Mouse (Mus musculus) liver, embryonic 14.5 days (tissue): ENCODE measurements at regions not wholly inside any gene's neighbourhood (a gene's known extent, or its start where the extent isn't known, plus 50 kb on each side); places are given as distances from the start of the nearest gene placed in this dataset.

ENCODE experiments used
- ATAC-seq: fragments of 200-750 bp; cut with Nextera tagmentation; 2 replicates; pipeline ENCODE4 v1.8.0; 2017; ENCODE audit warnings: moderate number of reproducible peaks, mild to moderate bottlenecking, moderate library complexity; ENCODE audit not compliant: insufficient read depth
- DNase-seq, 3 experiments: peaks; one replicate each; pipeline ENCODE4 v3.0.0-alpha.2; 2012 to 2013; ENCODE audit warnings: low read depth in 3 of 3, low spot score in 3 of 3
- H3K27ac ChIP-seq: fragments of 300-500 bp; sonication (generic); 2 replicates; pipeline ENCODE4 v1.5.1; 2014; ENCODE audit warnings: moderate library complexity, mild to moderate bottlenecking, control low read depth, inconsistent platforms
- H3K27me3 ChIP-seq: fragments of 300-500 bp; sonication (generic); 2 replicates; pipeline ENCODE4 v1.6.1; 2014; ENCODE audit warnings: mild to moderate bottlenecking, low read length, moderate library complexity; ENCODE audit not compliant: control insufficient read depth, insufficient read depth
- H3K36me3 ChIP-seq: fragments of 300-500 bp; sonication (generic); replicated peaks from 2 replicates; pipeline ENCODE4 v1.6.1; 2014; ENCODE audit warnings: low read depth; ENCODE audit not compliant: control insufficient read depth, insufficient read depth
- H3K4me1 ChIP-seq, 2 experiments: fragments of 200-500 bp in 1 of 2; fragments of 300-500 bp in 1 of 2; sonication (generic) in 1 of 2; replicated peaks; 2 replicates each; pipeline ENCODE4 v1.6.1; 2012 to 2014; ENCODE audit warnings: antibody characterized with exemption in 1 of 2, inconsistent platforms in 1 of 2, low read length in 1 of 2; ENCODE audit not compliant: control insufficient read depth in 2 of 2, insufficient read depth in 2 of 2
- H3K4me2 ChIP-seq: fragments of 300-500 bp; sonication (generic); 2 replicates; pipeline ENCODE4 v1.6.1; 2014; ENCODE audit warnings: low read depth, mild to moderate bottlenecking, control low read depth, moderate library complexity
- H3K4me3 ChIP-seq, 2 experiments: fragments of 200-500 bp in 1 of 2; fragments of 300-500 bp in 1 of 2; sonication (generic) in 1 of 2; 2 replicates each; pipeline ENCODE4 v1.5.1; 2012 to 2014; ENCODE audit warnings: low read depth in 2 of 2, low read length in 2 of 2, mild to moderate bottlenecking in 2 of 2, control low read depth in 1 of 2, inconsistent platforms in 1 of 2, moderate library complexity in 1 of 2; ENCODE audit not compliant: insufficient read depth in 1 of 2
- H3K9ac ChIP-seq: fragments of 300-500 bp; sonication (generic); replicated peaks from 2 replicates; pipeline ENCODE4 v1.6.1; 2014; ENCODE audit warnings: mild to moderate bottlenecking, control low read depth, moderate library complexity
- H3K9me3 ChIP-seq: fragments of 300-500 bp; sonication (generic); 2 replicates; pipeline ENCODE4 v1.6.1; 2016; ENCODE audit warnings: low read length, mixed read lengths; ENCODE audit not compliant: control insufficient read depth
- CTCF ChIP-seq: IDR thresholded peaks from 2 replicates; pipeline ENCODE4 v1.5.1; 2016; ENCODE audit warnings: antibody characterized with exemption, low read depth, control low read depth
- EP300 ChIP-seq: IDR thresholded peaks from 2 replicates; pipeline ENCODE4 v1.6.1; 2016; ENCODE audit warnings: antibody characterized with exemption, low read depth
- WGBS: fragments of 180-500 bp; shearing (Covaris S2); extraction: QIAGEN DNeasy Blood & Tissue Kit; methylation state at CpG from one replicate; pipeline ENCODE4 v1.1.7; 2014; ENCODE audit not compliant: insufficient replicate concordance; 5-methylcytosine and 5-hydroxymethylcytosine counted together

GRCm38 (mm10) chrX:158984721-158985120, 225.4 kb upstream of the Rps6ka3 start:
- Histone ChIP-seq H3K27me3 (no peaks in the 10 kb centered on the region), H3K36me3 (no peaks in the 10 kb centered on the region), H3K4me2 (no peak overlapping the region), H3K27ac (no peak overlapping the region), H3K4me3 (no peak overlapping the region), H3K9me3 (no peaks in the 10 kb centered on the region), H3K4me1 (no peaks in the 10 kb centered on the region), H3K9ac (no peak overlapping the region)
- 76% methylated on average over 2 of the region's 2 CpGs for WGBS
- ATAC-seq (no peak), DNase-seq (no peak)
- no peak for TF ChIP-seq EP300
- TF ChIP-seq CTCF: no peak

DNA sequence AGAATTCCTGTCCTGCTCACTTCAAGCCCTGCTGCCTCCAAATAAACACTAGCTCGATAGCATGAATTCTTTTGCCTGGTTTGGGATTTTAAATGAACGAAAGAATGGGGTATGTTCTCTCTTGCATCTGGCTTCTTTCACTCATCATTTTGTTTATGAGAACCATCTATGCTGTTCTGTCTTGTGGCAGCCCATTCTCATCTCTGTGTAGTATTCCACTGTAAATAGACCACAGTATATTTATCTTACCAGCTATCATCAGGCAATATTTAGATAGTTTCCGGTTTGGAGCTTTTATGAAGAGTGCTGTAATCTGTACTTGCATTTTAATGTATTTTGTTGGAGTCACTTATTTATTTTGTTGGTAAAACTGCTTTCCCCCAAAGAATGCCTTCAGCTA, 222.4 kb upstream of the Rps6ka3 start:
- no peak for DNase-seq
- 48% methylated on average over 3 of the region's 3 CpGs for WGBS
- no peak overlapping the region for H3K27ac ChIP-seq
- H3K27me3 ChIP-seq: no peaks in the 10 kb centered on the region
- no peaks in the 10 kb centered on the region for H3K4me1 ChIP-seq
- no peaks in the 10 kb centered on the region for H3K36me3 ChIP-seq
- no peak overlapping the region for H3K4me2 ChIP-seq
- H3K9me3 ChIP-seq: no peaks in the 10 kb centered on the region
- TF ChIP-seq EP300 (no peak), CTCF (no peak)
- no peak for ATAC-seq
- H3K4me3 ChIP-seq: no peak overlapping the region
- no peak overlapping the region for H3K9ac ChIP-seq

- ATAC-seq (no peak), DNase-seq (no peak)
- no peak for TF ChIP-seq CTCF
- no peak for TF ChIP-seq EP300
- WGBS: 58% methylated on average over 1 of the region's 1 CpGs
- no peaks in the 10 kb centered on the region for H3K27me3 ChIP-seq
- no peak overlapping the region for H3K27ac ChIP-seq
- no peaks in the 10 kb centered on the region for H3K36me3 ChIP-seq
- no peak overlapping the region for H3K9ac ChIP-seq
- no peaks in the 10 kb centered on the region for H3K9me3 ChIP-seq
- H3K4me2 ChIP-seq: no peak overlapping the region
- no peaks in the 10 kb centered on the region for H3K4me1 ChIP-seq
- no peak overlapping the region for H3K4me3 ChIP-seq
Observed at GRCm38 (mm10) chrX:159018955-159019354, 191.2 kb upstream of the Rps6ka3 start.

DNA sequence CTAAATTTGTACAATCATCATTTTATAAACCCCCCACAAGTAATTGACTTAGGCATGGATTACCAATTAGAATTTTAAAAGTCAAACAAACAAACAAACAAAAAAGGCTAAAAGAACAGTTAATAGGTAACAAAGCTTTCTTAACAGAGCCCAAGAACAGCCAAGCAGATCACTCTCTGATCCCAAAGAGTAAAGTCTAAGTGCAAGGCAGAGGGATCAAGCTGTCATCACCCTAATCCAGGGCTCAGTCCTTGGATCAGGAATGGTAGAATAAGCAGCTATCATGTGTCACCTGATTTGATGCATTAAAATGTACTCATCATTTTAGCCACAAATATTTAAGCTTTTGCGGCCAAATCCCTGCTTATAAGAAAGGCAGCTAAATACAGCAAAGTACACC, 183.8 kb upstream of the Rps6ka3 start:
- Histone ChIP-seq H3K27ac (no peak overlapping the region), H3K4me3 (no peak overlapping the region), H3K4me1 (no peaks in the 10 kb centered on the region), H3K4me2 (no peak overlapping the region), H3K27me3 (no peaks in the 10 kb centered on the region), H3K9ac (no peak overlapping the region), H3K9me3 (no peaks in the 10 kb centered on the region), H3K36me3 (no peaks in the 10 kb centered on the region)
- TF ChIP-seq EP300 (no peak), CTCF (no peak)
- WGBS: 74% methylated on average over 1 of the region's 1 CpGs
- DNase-seq: no peak
- no peak for ATAC-seq

DNA sequence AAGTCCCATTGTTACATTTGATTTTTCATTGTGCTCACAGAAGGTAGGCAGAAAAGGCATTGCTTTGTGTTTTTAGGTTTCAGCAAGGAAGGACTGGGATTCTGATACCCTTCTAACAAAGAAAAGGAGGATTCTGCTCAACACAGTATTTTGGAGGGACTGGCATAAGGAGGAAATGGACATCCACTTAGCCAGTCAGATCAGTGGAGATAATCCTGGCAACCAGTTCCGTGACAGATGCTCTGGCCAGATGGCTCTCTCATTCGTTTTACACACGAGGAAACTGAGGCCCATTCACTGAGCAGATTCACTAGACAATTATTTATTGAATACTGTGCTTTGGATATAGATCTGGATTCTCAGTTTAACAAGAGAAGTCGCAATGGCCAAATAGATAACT, 178.2 kb upstream of the Rps6ka3 start:
- Histone ChIP-seq H3K27ac (no peak overlapping the region), H3K4me3 (no peak overlapping the region), H3K4me1 (no peaks in the 10 kb centered on the region), H3K36me3 (no peaks in the 10 kb centered on the region), H3K4me2 (no peak overlapping the region), H3K9ac (no peak overlapping the region), H3K9me3 (no peaks in the 10 kb centered on the region), H3K27me3 (no peaks in the 10 kb centered on the region)
- TF ChIP-seq EP300 (no peak), CTCF (no peak)
- WGBS: 46% methylated on average over 4 of the region's 4 CpGs
- no peak for DNase-seq
- no peak for ATAC-seq
